Mouse (Mus musculus): ENCODE results near the gene Tmem161b. TPM values are rescaled to one million over a fixed set of nuclear protein-coding genes. Genes with fewer than 3 reads are reported as not detected.

The Tmem161b gene
- polyA plus RNA-seq, 1 experiment from 2014 or later, result 15.6 TPM

DNA sequence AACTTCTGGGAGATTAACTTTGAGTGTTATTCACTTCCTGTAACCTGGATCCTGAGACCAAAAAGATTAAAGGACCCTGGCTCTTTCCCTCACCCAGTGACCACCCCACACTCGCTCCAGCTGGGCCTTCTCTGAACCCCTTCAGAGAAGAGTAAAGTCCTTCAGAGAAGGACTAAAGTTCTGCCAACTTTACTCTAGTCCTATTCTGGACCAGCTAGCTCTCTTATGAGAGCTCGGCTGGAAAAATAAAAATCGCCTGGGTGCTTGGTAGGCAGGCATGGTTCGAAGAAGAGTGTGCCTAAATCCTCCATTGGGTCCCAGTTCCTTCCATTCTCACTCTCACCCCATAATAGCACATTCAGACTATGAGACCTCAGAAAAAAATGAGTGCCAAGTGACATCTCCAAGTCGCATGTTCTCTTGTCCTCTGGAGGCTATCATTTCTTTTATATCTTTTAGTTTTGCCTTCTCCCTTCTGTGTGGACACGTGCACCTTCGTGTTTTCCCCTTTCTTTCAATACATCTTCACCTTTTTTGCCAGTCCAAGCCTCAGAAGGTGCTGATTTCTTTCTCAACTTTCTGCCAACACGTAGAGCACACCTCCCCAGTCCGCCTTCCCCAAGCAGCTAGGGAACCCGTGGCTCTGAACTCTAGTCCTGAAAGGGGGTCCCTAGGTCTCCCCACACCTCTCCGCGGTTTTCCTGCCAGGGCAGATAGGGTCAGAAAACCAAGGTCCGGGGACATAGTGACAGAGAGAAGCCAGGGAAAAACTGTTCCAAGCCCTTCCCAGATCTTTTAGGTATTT is 121.8 kb downstream of the Tmem161b start:
- no peak overlapping the region for H3K9ac ChIP-seq (replicated peaks; ENCODE audit: low read length)
- H3K4me2 ChIP-seq (replicated peaks; ENCODE audit: low read depth, low read length), result no peak overlapping the region
- no peak overlapping the region for H3K27ac ChIP-seq (ENCODE audit: low read length)
- H3K4me3 ChIP-seq (ENCODE audit: low read length), result no peak overlapping the region
- no peaks in the 10 kb centered on the region for H3K36me3 ChIP-seq (ENCODE audit: insufficient read depth, low read length)
- 5% methylated on average over 13 of the region's 13 CpGs for WGBS
- H3K4me1 ChIP-seq (ENCODE audit: insufficient read depth, low read length), result peaks cover 6% of the 10 kb centered on the region; the same call in 1 of the 2 replicates
- H3K9me3 ChIP-seq (ENCODE audit: low read length), result no peaks in the 10 kb centered on the region
- no peak for ATAC-seq (ENCODE audit: low FRiP score, low TSS enrichment)
- peaks cover 61% of the 10 kb centered on the region for H3K27me3 ChIP-seq (ENCODE audit: insufficient read depth, low read length)

DNA sequence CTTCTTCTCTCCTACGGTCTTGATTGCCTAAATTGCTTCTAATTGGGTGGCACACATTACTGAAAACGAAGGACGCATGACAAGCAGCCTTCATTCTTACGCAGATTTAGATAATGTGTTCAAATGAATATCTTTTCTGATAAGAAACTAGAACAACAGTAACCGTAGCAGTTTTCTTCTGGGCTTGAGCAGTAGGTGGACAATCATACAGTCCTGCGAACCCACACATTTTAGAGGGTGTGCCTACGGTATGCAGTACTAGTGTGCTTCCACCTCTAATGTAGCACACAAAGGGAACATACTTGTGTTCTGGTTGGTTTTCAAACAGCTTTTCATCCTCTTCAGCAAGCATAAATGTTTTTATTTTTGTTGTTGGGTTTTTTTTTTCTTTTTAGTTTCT is 122.6 kb downstream of the Tmem161b start:
- 9% methylated on average over 7 of the region's 7 CpGs for WGBS
- peaks cover 61% of the 10 kb centered on the region for H3K27me3 ChIP-seq (ENCODE audit: insufficient read depth, low read length)
- ATAC-seq (ENCODE audit: low FRiP score, low TSS enrichment), result no peak
- no peaks in the 10 kb centered on the region for H3K36me3 ChIP-seq (ENCODE audit: insufficient read depth, low read length)
- H3K9ac ChIP-seq (replicated peaks; ENCODE audit: low read length), result no peak overlapping the region
- H3K4me2 ChIP-seq (replicated peaks; ENCODE audit: low read depth, low read length), result no peak overlapping the region
- no peak overlapping the region for H3K4me3 ChIP-seq (ENCODE audit: low read length)
- peaks cover 6% of the 10 kb centered on the region; the same call in 1 of the 2 replicates for H3K4me1 ChIP-seq (ENCODE audit: insufficient read depth, low read length)
- H3K9me3 ChIP-seq (ENCODE audit: low read length), result no peaks in the 10 kb centered on the region
- H3K27ac ChIP-seq (ENCODE audit: low read length), result no peak overlapping the region

GRCm38 (mm10) chr13:84345114-84345513 is 123.0 kb downstream of the Tmem161b start:
- H3K4me1 ChIP-seq (ENCODE audit: insufficient read depth, low read length), result peaks cover 6% of the 10 kb centered on the region; the same call in 1 of the 2 replicates
- no peak for ATAC-seq (ENCODE audit: low FRiP score, low TSS enrichment)
- H3K36me3 ChIP-seq (ENCODE audit: insufficient read depth, low read length), result no peaks in the 10 kb centered on the region
- no peak overlapping the region for H3K4me3 ChIP-seq (ENCODE audit: low read length)
- no peak overlapping the region for H3K27ac ChIP-seq (ENCODE audit: low read length)
- H3K9me3 ChIP-seq (ENCODE audit: low read length), result no peaks in the 10 kb centered on the region
- H3K9ac ChIP-seq (replicated peaks; ENCODE audit: low read length), result no peak overlapping the region
- H3K27me3 ChIP-seq (ENCODE audit: insufficient read depth, low read length), result peaks cover 61% of the 10 kb centered on the region
- no peak overlapping the region for H3K4me2 ChIP-seq (replicated peaks; ENCODE audit: low read depth, low read length)
- 4% methylated on average over 8 of the region's 8 CpGs for WGBS

Small RNAs within 50 kb of the gene (microRNA-seq; reads per million reads assigned to microRNA genes)
- gene Gm24331, result not detected
